Mouse (Mus musculus): ENCODE measurements around the gene Wipf2. TPM values are rescaled to one million over a fixed set of nuclear protein-coding genes. Genes with fewer than 3 reads are reported as not detected.
A peak's percentile ranks its signal among the peaks of the same experiment; 100 is the strongest.

Gene Wipf2
- polyA plus RNA-seq, 1 experiment from 2014 or later = 6.3 TPM

DNA sequence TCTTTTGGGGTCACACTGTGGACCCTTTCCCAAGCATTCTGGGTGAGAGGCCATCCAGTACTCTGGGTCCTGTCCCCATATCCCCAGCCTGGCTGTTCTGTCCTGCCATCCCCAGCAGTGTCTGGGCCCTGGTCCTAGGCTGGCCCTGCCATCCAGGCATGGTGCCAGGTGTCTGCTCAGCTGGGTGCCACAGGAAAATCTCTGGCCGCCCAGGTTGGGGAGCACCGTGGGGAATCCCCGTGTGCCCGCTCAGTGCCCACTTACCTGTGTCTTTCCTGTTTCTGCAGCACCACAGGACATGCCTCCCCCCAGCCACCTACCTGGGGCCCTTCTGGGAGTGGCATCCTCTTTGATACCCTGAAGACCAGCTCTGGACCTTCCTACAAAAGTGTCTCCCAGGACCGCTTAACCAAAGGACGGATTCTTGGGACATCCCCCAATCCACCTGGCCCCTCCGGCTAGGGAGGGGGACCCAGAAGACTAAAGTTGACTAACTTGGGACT lies 86.6 kb downstream of the Wipf2 start:
- H3K4me2 ChIP-seq = no peak overlapping the region
- no peaks in the 10 kb centered on the region for H3K9me3 ChIP-seq
- H3K27ac ChIP-seq = 0 out of 2 replicates have a peak overlapping the region, but pooled peaks have one; percentile 22
- WGBS = 84% methylated on average over 7 of the region's 7 CpGs
- ATAC-seq (ENCODE audit: insufficient number of reproducible peaks, insufficient read depth, low FRiP score, low TSS enrichment, low read depth) = no peak
- peaks cover 44% of the 10 kb centered on the region for H3K36me3 ChIP-seq
- H3K4me3 ChIP-seq = no peak overlapping the region
- H3K4me1 ChIP-seq = peaks cover 93% of the 10 kb centered on the region
- H3K27me3 ChIP-seq = no peaks in the 10 kb centered on the region
- H3K9ac ChIP-seq = no peak overlapping the region

DNA sequence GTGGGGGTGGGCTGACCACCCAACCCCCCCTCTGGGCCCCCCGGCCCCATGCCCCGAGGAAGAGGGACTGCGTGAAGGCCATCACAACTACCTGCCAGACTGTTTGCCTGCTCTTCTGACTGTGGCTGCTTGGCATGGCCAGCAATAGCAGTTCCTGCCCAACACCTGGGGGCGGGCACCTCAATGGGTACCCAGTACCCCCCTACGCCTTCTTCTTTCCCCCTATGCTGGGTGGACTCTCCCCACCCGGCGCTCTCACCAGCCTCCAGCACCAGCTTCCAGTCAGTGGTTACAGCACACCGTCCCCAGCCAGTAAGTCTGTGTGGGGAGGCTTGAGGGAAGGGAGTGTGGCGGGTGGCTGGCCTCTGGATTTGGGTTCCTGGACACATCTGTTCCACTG lies 87.0 kb downstream of the Wipf2 start:
- 84% methylated on average over 7 of the region's 9 CpGs for WGBS
- no peaks in the 10 kb centered on the region for H3K27me3 ChIP-seq
- H3K36me3 ChIP-seq = peaks cover 44% of the 10 kb centered on the region
- H3K9me3 ChIP-seq = no peaks in the 10 kb centered on the region
- no peak overlapping the region for H3K4me2 ChIP-seq
- H3K27ac ChIP-seq = no peak overlapping the region
- no peak overlapping the region for H3K4me3 ChIP-seq
- ATAC-seq (ENCODE audit: insufficient number of reproducible peaks, insufficient read depth, low FRiP score, low TSS enrichment, low read depth) = no peak
- no peak overlapping the region for H3K9ac ChIP-seq
- peaks cover 93% of the 10 kb centered on the region for H3K4me1 ChIP-seq

DNA sequence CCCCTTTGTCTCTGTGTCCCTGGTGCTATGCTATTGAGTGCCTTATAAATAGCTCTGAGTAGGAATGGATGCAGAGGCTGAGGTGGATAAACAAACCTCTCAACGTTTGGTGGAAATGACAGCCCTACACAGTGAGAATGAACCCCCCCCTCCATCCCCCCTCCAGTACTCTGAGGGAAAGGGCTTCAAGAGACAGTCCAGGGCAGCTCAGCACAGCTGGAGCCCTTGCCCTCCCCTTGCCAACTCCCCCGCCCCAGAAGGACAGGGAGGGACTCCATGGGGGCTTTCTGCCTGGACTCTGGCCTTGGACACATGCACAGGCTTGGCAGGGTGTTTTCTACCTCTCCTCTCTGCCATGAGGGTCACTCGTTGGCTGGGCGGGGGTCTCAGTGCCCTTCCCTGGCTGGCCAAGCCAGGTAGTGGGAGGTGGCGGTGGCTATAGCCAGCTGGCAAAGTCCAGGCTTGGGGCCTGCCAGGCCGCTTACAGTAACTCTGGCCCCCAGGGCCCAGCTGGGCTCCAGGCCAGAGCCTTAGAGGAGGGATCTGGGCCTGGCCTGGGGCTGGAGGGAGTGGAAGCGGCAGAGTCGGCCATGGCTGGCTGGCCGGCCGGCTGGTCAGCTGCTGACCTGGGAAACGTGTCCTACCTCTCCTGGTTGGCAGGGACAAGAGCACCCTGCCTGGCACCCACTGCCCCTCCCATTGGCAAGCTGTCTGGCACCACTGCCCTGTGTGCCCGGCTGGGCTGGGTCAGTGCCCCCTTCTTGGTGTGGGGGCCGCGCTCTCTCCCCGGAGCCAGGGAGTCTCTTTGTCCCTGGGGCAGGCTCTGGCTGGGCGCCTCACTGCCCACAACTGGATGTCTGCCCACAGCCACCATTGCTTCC lies 87.8 kb downstream of the Wipf2 start:
- no peaks in the 10 kb centered on the region for H3K27me3 ChIP-seq
- no peak overlapping the region; the same call in 1 of the 2 replicates for H3K4me3 ChIP-seq
- peak overlapping the region; percentile 40; the same call in 1 of the 2 replicates for H3K9ac ChIP-seq
- no peaks in the 10 kb centered on the region for H3K9me3 ChIP-seq
- H3K4me2 ChIP-seq = no peak overlapping the region
- peaks cover 90% of the 10 kb centered on the region for H3K4me1 ChIP-seq
- H3K36me3 ChIP-seq = peaks cover 46% of the 10 kb centered on the region
- ATAC-seq (ENCODE audit: insufficient number of reproducible peaks, insufficient read depth, low FRiP score, low TSS enrichment, low read depth) = no peak
- 73% methylated on average over 16 of the region's 16 CpGs for WGBS
- H3K27ac ChIP-seq = peak overlapping the region; percentile 60

DNA sequence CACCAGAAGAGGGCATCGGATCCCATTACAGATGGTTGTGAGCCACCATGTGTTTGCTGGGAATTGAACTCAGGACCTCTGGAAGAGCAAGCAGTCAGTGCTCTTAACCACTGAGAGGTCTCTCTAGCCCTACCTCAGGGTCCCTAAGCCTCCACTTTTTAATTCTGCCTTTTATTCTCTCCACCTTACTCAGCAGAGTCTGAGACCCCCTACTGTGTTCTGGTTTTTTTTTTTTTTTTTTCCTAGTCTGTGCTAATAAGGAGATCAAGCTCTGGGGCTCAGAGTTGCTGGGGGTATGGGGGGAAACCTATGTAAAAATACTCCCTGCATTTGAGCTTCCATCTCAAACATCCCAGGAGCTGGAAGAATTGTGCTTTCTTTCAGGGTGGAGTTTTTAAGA lies 88.7 kb downstream of the Wipf2 start:
- no peak for ATAC-seq (ENCODE audit: insufficient number of reproducible peaks, insufficient read depth, low FRiP score, low TSS enrichment, low read depth)
- 92% methylated on average over 1 of the region's 1 CpGs for WGBS
- Histone ChIP-seq H3K27ac (no peak overlapping the region), H3K4me2 (no peak overlapping the region), H3K9ac (no peak overlapping the region), H3K36me3 (peaks cover 52% of the 10 kb centered on the region), H3K9me3 (no peaks in the 10 kb centered on the region), H3K4me3 (no peak overlapping the region), H3K27me3 (no peaks in the 10 kb centered on the region), H3K4me1 (peaks cover 85% of the 10 kb centered on the region)

DNA sequence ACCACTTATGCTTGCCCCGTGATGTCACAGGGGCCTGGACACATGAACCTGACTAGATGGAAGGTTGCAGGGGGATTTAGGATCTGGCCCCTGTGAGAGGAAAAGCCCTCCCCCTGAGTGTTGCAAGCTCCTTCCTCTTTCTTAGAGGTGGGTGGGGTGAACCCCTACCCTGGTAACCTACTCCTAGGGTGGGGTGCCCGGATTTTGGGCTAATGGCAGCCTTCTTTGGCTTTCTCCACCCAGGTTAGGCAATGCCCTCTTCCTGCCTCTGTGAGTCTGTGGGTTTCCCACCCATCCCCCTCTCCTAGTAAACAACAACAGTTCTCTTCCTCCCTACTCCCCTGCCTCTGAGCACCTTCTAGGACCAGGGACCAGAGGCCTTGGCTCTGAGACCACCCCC lies 89.3 kb downstream of the Wipf2 start:
- 60% methylated on average over 2 of the region's 2 CpGs for WGBS
- Histone ChIP-seq H3K4me3 (no peak overlapping the region), H3K9me3 (no peaks in the 10 kb centered on the region), H3K4me2 (no peak overlapping the region), H3K27me3 (no peaks in the 10 kb centered on the region), H3K4me1 (peaks cover 79% of the 10 kb centered on the region), H3K27ac (no peak overlapping the region), H3K36me3 (peaks cover 58% of the 10 kb centered on the region), H3K9ac (no peak overlapping the region)
- no peak for ATAC-seq (ENCODE audit: insufficient number of reproducible peaks, insufficient read depth, low FRiP score, low TSS enrichment, low read depth)

DNA sequence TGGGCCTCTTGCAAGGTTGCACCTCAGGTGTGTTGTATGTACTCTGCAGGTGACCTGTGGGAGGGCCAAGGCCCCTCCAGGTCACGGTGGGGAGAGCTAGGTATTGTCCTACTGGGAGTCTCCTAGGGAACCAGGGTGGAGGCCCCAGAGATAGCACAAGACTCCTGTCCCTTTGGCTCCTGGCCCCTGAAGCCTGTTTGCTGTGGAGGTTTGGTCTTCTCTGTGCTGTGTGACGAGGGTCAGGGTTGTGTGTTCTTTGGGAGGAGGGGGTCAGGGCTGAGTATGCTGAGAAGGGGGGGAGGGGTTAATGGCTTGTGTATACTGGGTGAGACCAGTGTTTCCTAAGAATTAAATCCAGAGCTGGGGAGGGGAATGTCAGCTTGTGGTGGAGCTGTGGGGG lies 89.9 kb downstream of the Wipf2 start:
- Histone ChIP-seq H3K4me2 (no peak overlapping the region), H3K9me3 (no peaks in the 10 kb centered on the region), H3K9ac (no peak overlapping the region), H3K27ac (no peak overlapping the region; the same call in 1 of the 2 replicates), H3K27me3 (no peaks in the 10 kb centered on the region), H3K36me3 (peaks cover 60% of the 10 kb centered on the region), H3K4me3 (no peak overlapping the region), H3K4me1 (peaks cover 77% of the 10 kb centered on the region)
- WGBS = 13% methylated on average over 2 of the region's 2 CpGs
- ATAC-seq (ENCODE audit: insufficient number of reproducible peaks, insufficient read depth, low FRiP score, low TSS enrichment, low read depth) = no peak

DNA sequence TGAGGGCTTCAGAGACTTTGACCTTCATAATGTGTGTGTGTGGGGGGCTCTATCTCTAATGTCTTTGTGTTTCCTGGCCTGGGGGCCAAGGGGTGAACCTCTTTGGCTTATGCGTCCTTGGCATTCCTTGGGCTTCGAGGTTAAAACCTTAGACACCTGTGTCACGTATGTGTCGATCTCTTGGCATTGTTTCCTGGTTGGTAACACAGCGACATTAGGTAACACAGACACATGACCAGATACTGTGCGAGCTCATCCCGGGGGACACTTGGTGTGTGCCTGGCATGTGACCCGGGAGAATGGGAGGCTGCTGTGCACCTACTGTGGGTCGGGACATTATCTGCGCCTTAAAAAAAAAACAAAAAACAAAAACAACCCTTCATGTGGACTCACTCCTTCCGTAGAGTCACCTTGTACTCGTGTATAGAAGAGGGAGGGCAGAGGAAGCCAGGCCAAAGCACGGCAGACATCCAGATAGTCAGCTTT lies 90.4 kb downstream of the Wipf2 start:
- H3K4me3 ChIP-seq = no peak overlapping the region
- peak overlapping the region; percentile 35; the same call in 1 of the 2 replicates for H3K4me2 ChIP-seq
- no peak for ATAC-seq (ENCODE audit: insufficient number of reproducible peaks, insufficient read depth, low FRiP score, low TSS enrichment, low read depth)
- H3K9ac ChIP-seq = 0 out of 2 replicates have a peak overlapping the region, but pooled peaks have one; percentile 46
- H3K4me1 ChIP-seq = peaks cover 74% of the 10 kb centered on the region
- WGBS = 28% methylated on average over 13 of the region's 13 CpGs
- peak overlapping the region; percentile 75 for H3K27ac ChIP-seq
- H3K27me3 ChIP-seq = no peaks in the 10 kb centered on the region
- H3K36me3 ChIP-seq = peaks cover 57% of the 10 kb centered on the region
- no peaks in the 10 kb centered on the region for H3K9me3 ChIP-seq

DNA sequence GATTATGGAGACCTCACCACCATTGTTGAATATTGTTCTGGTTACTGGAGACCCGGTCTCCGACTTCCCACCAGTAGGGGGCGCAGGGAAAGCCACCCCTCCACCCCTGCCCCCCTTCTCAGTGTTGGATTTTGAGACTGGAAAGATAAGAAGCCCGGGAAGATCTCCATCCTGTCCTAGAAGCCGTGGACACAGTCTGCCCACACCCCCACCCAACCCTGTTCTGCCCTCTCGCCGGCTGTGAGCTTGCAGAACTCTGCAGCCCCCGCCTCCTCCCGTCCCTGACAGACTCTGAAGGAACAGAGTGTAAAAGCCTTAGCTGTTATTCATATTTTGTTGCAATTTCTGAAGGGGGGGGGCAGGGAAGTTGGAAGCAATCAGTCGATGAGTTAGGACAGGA lies 90.9 kb downstream of the Wipf2 start:
- Histone ChIP-seq H3K4me1 (peaks cover 74% of the 10 kb centered on the region), H3K36me3 (peaks cover 57% of the 10 kb centered on the region), H3K4me3 (peak overlapping the region; percentile 1; the same call in 1 of the 2 replicates), H3K27me3 (no peaks in the 10 kb centered on the region), H3K27ac (peak overlapping the region; percentile 75), H3K4me2 (peak overlapping the region; percentile 35), H3K9me3 (no peaks in the 10 kb centered on the region), H3K9ac (0 out of 2 replicates have a peak overlapping the region, but pooled peaks have one; percentile 46)
- WGBS = 5% methylated on average over 10 of the region's 10 CpGs
- ATAC-seq (ENCODE audit: insufficient number of reproducible peaks, insufficient read depth, low FRiP score, low TSS enrichment, low read depth) = no peak

Other genes starting within 250 kb of the Wipf2 start
- gene Gm12355, start 238.0 kb upstream of the Wipf2 start, polyA plus RNA-seq (2015; fragmentation: Nextera tagmentation; extraction: Ambion mirVana) = 0.80 and 4.0 TPM in 2 replicates
- not detected in 2 replicates for gene Gsdma3, start 237.3 kb upstream of the Wipf2 start, polyA plus RNA-seq (2015; fragmentation: Nextera tagmentation; extraction: Ambion mirVana)
- not detected in 2 replicates for gene Gsdma2, start 216.9 kb upstream of the Wipf2 start, polyA plus RNA-seq (2015; fragmentation: Nextera tagmentation; extraction: Ambion mirVana)
- 0.28 and 0.48 TPM in 2 replicates for gene Gsdma, start 199.3 kb upstream of the Wipf2 start, polyA plus RNA-seq (2015; fragmentation: Nextera tagmentation; extraction: Ambion mirVana)
- gene Psmd3, start 181.1 kb upstream of the Wipf2 start, polyA plus RNA-seq (2015; fragmentation: Nextera tagmentation; extraction: Ambion mirVana) = 196 and 207 TPM in 2 replicates
- not detected in 2 replicates for gene Csf3, start 162.4 kb upstream of the Wipf2 start, polyA plus RNA-seq (2015; fragmentation: Nextera tagmentation; extraction: Ambion mirVana)
- 63.8 and 65.0 TPM in 2 replicates for gene Med24, start 134.2 kb upstream of the Wipf2 start, polyA plus RNA-seq (2015; fragmentation: Nextera tagmentation; extraction: Ambion mirVana)
- 46.5 and 47.3 TPM in 2 replicates for gene Thra, start 123.0 kb upstream of the Wipf2 start, polyA plus RNA-seq (2015; fragmentation: Nextera tagmentation; extraction: Ambion mirVana)
- gene Nr1d1, start 88.3 kb upstream of the Wipf2 start, polyA plus RNA-seq (2015; fragmentation: Nextera tagmentation; extraction: Ambion mirVana) = 1.4 and 1.5 TPM in 2 replicates
- 31.5 and 33.0 TPM in 2 replicates for gene Msl1, start 68.1 kb upstream of the Wipf2 start, polyA plus RNA-seq (2015; fragmentation: Nextera tagmentation; extraction: Ambion mirVana)
- 39.0 and 40.3 TPM in 2 replicates for gene Casc3, start 58.7 kb upstream of the Wipf2 start, polyA plus RNA-seq (2015; fragmentation: Nextera tagmentation; extraction: Ambion mirVana)
- gene Rapgefl1, start 26.9 kb upstream of the Wipf2 start, polyA plus RNA-seq (2015; fragmentation: Nextera tagmentation; extraction: Ambion mirVana) = 3.9 and 4.7 TPM in 2 replicates
- gene Cdc6, start 44.2 kb downstream of the Wipf2 start, polyA plus RNA-seq (2015; fragmentation: Nextera tagmentation; extraction: Ambion mirVana) = 26.9 and 31.5 TPM in 2 replicates
- gene Rara, start 64.2 kb downstream of the Wipf2 start, polyA plus RNA-seq (2015; fragmentation: Nextera tagmentation; extraction: Ambion mirVana) = 39.4 and 44.7 TPM in 2 replicates
- gene Gjd3, start 119.4 kb downstream of the Wipf2 start, polyA plus RNA-seq (2015; fragmentation: Nextera tagmentation; extraction: Ambion mirVana) = 0.34 and 0.44 TPM in 2 replicates
- gene Top2a, start 160.6 kb downstream of the Wipf2 start, polyA plus RNA-seq (2015; fragmentation: Nextera tagmentation; extraction: Ambion mirVana) = 272 and 279 TPM in 2 replicates
- gene Igfbp4, start 177.6 kb downstream of the Wipf2 start, polyA plus RNA-seq (2015; fragmentation: Nextera tagmentation; extraction: Ambion mirVana) = 1,128 and 1,158 TPM in 2 replicates
- gene Tns4, start 225.7 kb downstream of the Wipf2 start, polyA plus RNA-seq (2015; fragmentation: Nextera tagmentation; extraction: Ambion mirVana) = 0.53 and 0.73 TPM in 2 replicates